Mouse (Mus musculus) stomach, embryonic 16.5 days (tissue): Measurements from ENCODE around the gene Zfp827. TPM values are rescaled to one million over a fixed set of nuclear protein-coding genes. Genes with fewer than 3 reads are reported as not detected.
"Not testable (repeated sequence)": the region's sequence is repeated elsewhere in the genome, so short reads cannot be mapped to it uniquely, and the experiment has no call there.

Experiments used
- ATAC-seq: fragments of 200-750 bp; cut with Nextera tagmentation; 2 replicates; pipeline ENCODE4 v1.8.0; 2017; ENCODE audit warnings: moderate number of reproducible peaks, moderate TSS enrichment; ENCODE audit not compliant: insufficient read depth, low FRiP score
- H3K27ac ChIP-seq: fragments of 300-500 bp; sonication (generic); 2 replicates; pipeline ENCODE4 v1.5.1; 2014; ENCODE audit warnings: low read length
- H3K27me3 ChIP-seq: fragments of 300-500 bp; sonication (generic); 2 replicates; pipeline ENCODE4 v1.6.1; 2014; ENCODE audit warnings: low read length, control low read depth, mixed read lengths; ENCODE audit not compliant: control insufficient read depth, insufficient read depth
- H3K36me3 ChIP-seq: fragments of 300-500 bp; sonication (generic); 2 replicates; pipeline ENCODE4 v1.6.1; 2014; ENCODE audit warnings: low read length; ENCODE audit not compliant: control insufficient read depth, insufficient read depth
- H3K4me1 ChIP-seq: fragments of 300-500 bp; sonication (generic); 2 replicates; pipeline ENCODE4 v1.6.1; 2014; ENCODE audit warnings: low read length, control low read depth, mixed read lengths; ENCODE audit not compliant: control insufficient read depth, insufficient read depth
- H3K4me2 ChIP-seq: fragments of 300-500 bp; sonication (generic); 2 replicates; pipeline ENCODE4 v1.6.1; 2014; ENCODE audit warnings: low read depth, low read length, mixed read lengths
- H3K4me3 ChIP-seq: fragments of 300-500 bp; sonication (generic); replicated peaks from 2 replicates; pipeline ENCODE4 v1.5.1; 2014; ENCODE audit warnings: mild to moderate bottlenecking, low read length
- H3K9ac ChIP-seq: fragments of 300-500 bp; sonication (generic); 2 replicates; pipeline ENCODE4 v1.6.1; 2014; ENCODE audit warnings: low read length
- H3K9me3 ChIP-seq: fragments of 300-500 bp; sonication (generic); replicated peaks from 2 replicates; pipeline ENCODE4 v1.6.1; 2016; ENCODE audit warnings: low read length, control low read depth; ENCODE audit not compliant: control insufficient read depth
- WGBS: fragments of 180-500 bp; shearing (Covaris S2); extraction: QIAGEN DNeasy Blood & Tissue Kit; methylation state at CpG from one replicate; pipeline ENCODE4 v1.1.7; 2014; 5-methylcytosine and 5-hydroxymethylcytosine counted together
- polyA plus RNA-seq: library from polyadenylated mRNA; unstranded; fragments of >200 nt; fragmentation: Nextera tagmentation; extraction: Ambion mirVana; gene quantifications from 2 replicates; pipeline ENCODE4 v1.2.1, GENCODE M21; 2015

Gene Zfp827
- polyA plus RNA-seq, 1 experiment from 2014 or later, result 7.8 TPM

DNA sequence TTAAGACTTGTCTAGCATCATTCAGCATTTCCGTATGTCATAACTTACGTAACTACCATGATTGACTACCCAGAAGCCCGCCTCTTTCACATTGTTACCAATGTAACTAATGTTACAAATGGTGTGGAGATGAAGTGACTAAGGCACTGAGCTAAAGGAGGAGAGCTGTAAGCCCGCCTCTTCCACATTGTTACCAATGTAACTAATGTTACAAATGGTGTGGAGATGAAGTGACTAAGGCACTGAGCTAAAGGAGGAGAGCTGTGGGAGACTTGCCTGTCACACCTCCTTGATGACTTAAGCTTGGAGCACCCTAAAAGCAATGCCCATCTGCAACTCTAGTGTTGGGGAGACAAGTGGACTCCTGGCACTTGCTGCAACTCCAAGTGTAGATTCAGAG lies 100.3 kb downstream of the Zfp827 start:
- not testable (repeated sequence) for H3K9ac ChIP-seq, H3K4me2 ChIP-seq, H3K4me1 ChIP-seq, H3K27ac ChIP-seq, H3K9me3 ChIP-seq, ATAC-seq, H3K27me3 ChIP-seq, H3K36me3 ChIP-seq, H3K4me3 ChIP-seq
- 86% methylated on average over 4 of the region's 4 CpGs for WGBS

DNA sequence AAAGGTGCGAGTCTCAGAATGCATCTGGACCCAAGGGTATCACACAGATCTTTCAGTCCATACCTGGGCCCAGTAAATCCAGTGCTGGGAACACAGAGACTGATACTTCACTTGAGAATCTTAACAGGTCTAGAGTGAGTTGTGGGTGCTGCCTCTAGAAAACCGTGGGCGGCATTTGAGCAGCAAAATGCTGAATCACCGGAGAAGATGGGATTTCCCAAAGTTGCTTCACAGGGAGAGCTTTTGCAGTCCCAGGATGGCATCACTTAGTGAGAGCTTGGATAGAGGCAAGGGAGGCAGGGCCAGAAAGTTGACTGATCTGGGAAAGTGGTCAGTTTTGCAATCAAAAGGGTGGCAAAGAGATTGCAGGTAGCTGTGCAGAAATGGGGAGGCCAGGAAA lies 111.4 kb downstream of the Zfp827 start:
- H3K4me1 ChIP-seq, result no peaks in the 10 kb centered on the region
- no peaks in the 10 kb centered on the region for H3K36me3 ChIP-seq
- no peaks in the 10 kb centered on the region for H3K9me3 ChIP-seq
- no peak overlapping the region for H3K9ac ChIP-seq
- H3K27me3 ChIP-seq, result no peaks in the 10 kb centered on the region
- no peak for ATAC-seq
- no peak overlapping the region for H3K27ac ChIP-seq
- H3K4me3 ChIP-seq, result no peak overlapping the region
- 95% methylated on average over 4 of the region's 4 CpGs for WGBS
- no peak overlapping the region for H3K4me2 ChIP-seq

DNA sequence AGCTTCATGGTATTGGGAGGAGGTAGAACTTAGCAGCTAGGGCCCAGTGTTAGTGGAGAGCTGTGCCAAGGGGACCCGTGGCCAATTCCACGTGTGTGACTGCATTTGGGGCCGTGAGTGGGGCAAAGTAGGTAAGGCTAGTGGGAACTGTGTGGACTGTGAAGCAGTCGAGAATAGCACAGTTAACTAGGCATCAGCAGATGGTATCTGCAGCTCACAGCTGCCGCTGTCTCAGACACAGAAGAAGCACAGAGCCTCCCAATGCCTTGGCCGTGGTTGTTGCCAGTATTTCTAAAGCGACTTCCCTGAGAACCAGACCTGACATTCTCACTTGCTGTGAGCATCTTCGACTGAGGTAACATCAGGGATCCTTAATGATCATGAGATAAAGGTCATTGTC lies 112.7 kb downstream of the Zfp827 start:
- H3K9ac ChIP-seq, result no peak overlapping the region
- no peak overlapping the region for H3K4me3 ChIP-seq
- no peak overlapping the region for H3K27ac ChIP-seq
- WGBS, result 86% methylated on average over 8 of the region's 8 CpGs
- no peaks in the 10 kb centered on the region for H3K4me1 ChIP-seq
- no peak overlapping the region for H3K4me2 ChIP-seq
- no peaks in the 10 kb centered on the region for H3K36me3 ChIP-seq
- H3K27me3 ChIP-seq, result no peaks in the 10 kb centered on the region
- no peaks in the 10 kb centered on the region for H3K9me3 ChIP-seq
- ATAC-seq, result no peak

DNA sequence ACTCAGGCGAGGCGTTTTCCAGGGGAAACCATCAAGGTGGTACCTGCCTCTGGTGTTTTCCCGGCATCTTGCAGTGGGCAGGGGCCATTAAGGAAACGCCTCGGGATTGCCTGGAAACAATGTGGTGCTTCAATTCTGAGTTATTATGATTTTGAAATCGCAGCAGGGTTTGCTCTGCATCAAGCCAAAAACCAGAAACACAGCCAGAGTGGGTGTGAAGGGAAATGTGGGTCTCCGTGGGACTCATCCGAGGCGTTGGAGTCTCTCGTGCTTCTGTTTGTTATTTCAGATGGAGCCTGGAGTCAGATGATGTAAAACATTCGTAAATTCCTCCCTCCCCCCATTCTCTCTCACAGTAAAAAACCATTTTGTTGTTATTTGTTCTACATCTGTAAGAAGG lies 113.4 kb downstream of the Zfp827 start:
- H3K9me3 ChIP-seq, result no peaks in the 10 kb centered on the region
- no peak for ATAC-seq
- H3K27me3 ChIP-seq, result no peaks in the 10 kb centered on the region
- no peaks in the 10 kb centered on the region for H3K36me3 ChIP-seq
- H3K27ac ChIP-seq, result no peak overlapping the region
- H3K4me2 ChIP-seq, result no peak overlapping the region
- no peaks in the 10 kb centered on the region for H3K4me1 ChIP-seq
- no peak overlapping the region for H3K9ac ChIP-seq
- WGBS, result 77% methylated on average over 11 of the region's 11 CpGs
- no peak overlapping the region for H3K4me3 ChIP-seq

DNA sequence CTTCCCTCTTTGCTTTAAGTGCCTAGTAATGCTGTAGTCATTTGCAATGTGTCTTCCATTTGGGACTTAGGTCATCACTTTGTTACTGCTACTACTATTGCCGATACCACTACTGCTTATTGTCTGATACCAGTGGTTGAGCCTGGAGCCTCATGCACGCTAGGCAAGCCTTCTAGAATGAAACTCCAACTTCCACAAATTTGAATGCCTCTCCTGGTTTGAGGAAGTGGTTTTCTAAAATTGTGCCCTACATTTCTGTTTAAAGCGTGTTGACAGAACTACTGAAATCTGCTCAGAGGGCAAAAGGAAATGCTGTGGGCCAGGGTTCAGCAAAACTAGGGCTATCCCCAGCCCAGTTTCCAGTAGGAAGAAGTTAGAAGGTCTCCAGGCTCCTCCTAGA lies 115.5 kb downstream of the Zfp827 start:
- Histone ChIP-seq H3K4me3 (no peak overlapping the region), H3K9me3 (no peaks in the 10 kb centered on the region), H3K27me3 (no peaks in the 10 kb centered on the region), H3K9ac (no peak overlapping the region), H3K36me3 (no peaks in the 10 kb centered on the region), H3K27ac (no peak overlapping the region), H3K4me1 (no peaks in the 10 kb centered on the region), H3K4me2 (no peak overlapping the region)
- ATAC-seq, result no peak
- 85% methylated on average over 3 of the region's 3 CpGs for WGBS

DNA sequence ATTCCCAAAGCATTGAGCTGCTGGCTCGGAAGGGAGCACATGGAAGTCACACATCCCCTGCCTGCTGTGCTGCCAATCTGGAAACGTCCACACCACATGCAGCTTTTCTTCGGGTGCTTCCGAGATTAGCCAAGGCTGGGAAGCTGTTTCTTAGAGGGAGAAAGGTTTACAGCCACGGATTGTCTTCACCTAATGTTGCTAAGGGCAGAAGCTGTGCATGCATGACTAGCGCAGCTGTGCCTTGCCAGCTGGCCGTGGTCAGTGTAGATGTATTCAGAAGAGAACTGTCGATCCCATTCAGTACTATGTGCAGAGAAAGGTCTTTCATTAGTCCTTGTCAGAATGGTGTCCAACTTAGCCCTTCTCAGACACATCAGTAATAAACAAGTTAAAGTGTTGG lies 117.0 kb downstream of the Zfp827 start:
- no peak overlapping the region for H3K4me3 ChIP-seq
- H3K4me2 ChIP-seq, result no peak overlapping the region
- no peaks in the 10 kb centered on the region for H3K27me3 ChIP-seq
- no peak for ATAC-seq
- H3K27ac ChIP-seq, result no peak overlapping the region
- H3K9ac ChIP-seq, result no peak overlapping the region
- H3K4me1 ChIP-seq, result no peaks in the 10 kb centered on the region
- 80% methylated on average over 8 of the region's 8 CpGs for WGBS
- H3K9me3 ChIP-seq, result no peaks in the 10 kb centered on the region
- no peaks in the 10 kb centered on the region for H3K36me3 ChIP-seq

DNA sequence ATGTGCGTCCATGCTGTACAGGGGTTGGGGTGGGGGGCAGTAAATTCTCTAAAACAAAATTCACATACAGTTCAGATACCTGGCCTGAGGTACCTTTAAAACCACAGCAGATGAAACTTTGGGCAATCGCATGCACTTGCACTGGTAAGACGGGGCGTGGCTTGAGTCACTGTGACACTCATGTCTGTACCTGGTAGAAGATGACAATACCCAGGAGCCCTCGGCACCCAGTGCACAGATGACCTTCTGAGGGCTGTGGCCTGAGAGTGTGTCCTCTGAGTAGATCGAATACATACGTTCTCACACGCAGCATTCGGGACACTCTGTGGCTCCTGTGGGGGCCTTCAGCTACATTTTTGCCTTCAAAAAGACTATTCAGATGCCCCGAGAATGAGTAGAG lies 117.4 kb downstream of the Zfp827 start:
- no peak for ATAC-seq
- WGBS, result 90% methylated on average over 10 of the region's 10 CpGs

DNA sequence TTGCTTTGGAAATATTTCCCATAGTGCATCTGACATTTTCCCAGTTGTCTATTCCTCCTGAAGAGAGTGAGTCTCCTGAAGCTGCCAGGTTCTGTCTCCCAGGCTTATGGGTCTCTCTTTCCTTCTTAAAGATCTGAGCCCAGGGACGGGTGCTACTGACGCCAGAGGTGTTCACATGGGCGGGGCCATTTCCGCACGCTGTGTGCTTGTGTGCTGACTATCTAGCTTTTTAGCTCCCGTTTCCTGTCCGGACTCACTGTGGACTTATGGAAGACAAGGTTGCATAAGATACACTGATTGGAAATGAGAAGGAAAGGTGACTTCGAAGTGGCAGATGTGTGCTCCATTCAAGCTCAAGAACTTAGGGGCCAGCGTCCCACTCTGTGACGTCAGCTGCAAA lies 120.6 kb downstream of the Zfp827 start:
- H3K4me3 ChIP-seq, result no peak overlapping the region
- ATAC-seq, result no peak
- H3K4me2 ChIP-seq, result no peak overlapping the region
- H3K9ac ChIP-seq, result no peak overlapping the region
- WGBS, result 80% methylated on average over 10 of the region's 10 CpGs
- no peak overlapping the region for H3K27ac ChIP-seq
- no peaks in the 10 kb centered on the region for H3K4me1 ChIP-seq
- H3K36me3 ChIP-seq, result no peaks in the 10 kb centered on the region
- no peaks in the 10 kb centered on the region for H3K9me3 ChIP-seq
- no peaks in the 10 kb centered on the region for H3K27me3 ChIP-seq

More for the DNA sequence above, 117.4 kb downstream of the Zfp827 start:
- Histone ChIP-seq H3K27me3 (no peaks in the 10 kb centered on the region), H3K4me1 (no peaks in the 10 kb centered on the region), H3K36me3 (no peaks in the 10 kb centered on the region), H3K9me3 (no peaks in the 10 kb centered on the region), H3K4me3 (no peak overlapping the region), H3K27ac (no peak overlapping the region), H3K4me2 (no peak overlapping the region), H3K9ac (no peak overlapping the region)

DNA sequence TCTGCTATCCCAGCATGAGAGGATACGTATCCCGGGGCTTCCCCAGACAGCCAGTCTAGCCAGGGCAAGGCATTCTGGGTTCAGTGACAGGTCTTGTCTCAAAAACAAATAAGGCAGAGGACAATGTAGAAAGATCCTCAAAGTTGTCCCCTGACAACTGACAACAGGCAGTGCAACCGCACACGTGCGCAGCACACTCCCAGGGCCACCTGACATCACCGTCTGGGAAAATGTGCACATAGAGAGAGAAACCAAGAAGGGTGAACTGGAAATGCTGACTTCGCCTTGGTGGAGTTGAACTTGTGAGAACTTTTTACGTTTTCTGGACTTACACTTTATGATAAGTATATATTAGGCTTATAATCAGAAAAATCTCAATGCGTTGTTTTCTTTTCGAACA lies 121.6 kb downstream of the Zfp827 start:
- no peak overlapping the region for H3K9ac ChIP-seq
- H3K27ac ChIP-seq, result no peak overlapping the region
- no peaks in the 10 kb centered on the region; the same call in 1 of the 2 replicates for H3K36me3 ChIP-seq
- no peak for ATAC-seq
- 92% methylated on average over 10 of the region's 10 CpGs for WGBS
- no peak overlapping the region for H3K4me3 ChIP-seq
- no peaks in the 10 kb centered on the region for H3K9me3 ChIP-seq
- no peaks in the 10 kb centered on the region for H3K27me3 ChIP-seq
- H3K4me2 ChIP-seq, result no peak overlapping the region
- H3K4me1 ChIP-seq, result no peaks in the 10 kb centered on the region
